Mouse (Mus musculus): ENCODE measurements around the gene Ranbp10. TPM values are rescaled to one million over a fixed set of nuclear protein-coding genes. Genes with fewer than 3 reads are reported as not detected.
A peak's percentile ranks its signal among the peaks of the same experiment; 100 is the strongest.

The Ranbp10 gene
- polyA plus RNA-seq, 1 experiment from 2014 or later: 8.3 TPM

- WGBS: 88% methylated on average over 7 of the region's 7 CpGs
- peaks cover 17% of the 10 kb centered on the region for H3K4me1 ChIP-seq (ENCODE audit: control insufficient read depth, insufficient read depth, low read length)
- H3K4me3 ChIP-seq (ENCODE audit: low read length): no peak overlapping the region
- H3K4me2 ChIP-seq (ENCODE audit: low read depth, low read length): no peak overlapping the region
- H3K9ac ChIP-seq (ENCODE audit: low read length): no peak overlapping the region
- peaks cover 7% of the 10 kb centered on the region for H3K36me3 ChIP-seq (ENCODE audit: control insufficient read depth, insufficient read depth)
- no peak overlapping the region for H3K27ac ChIP-seq (ENCODE audit: low read length)
- no peaks in the 10 kb centered on the region for H3K9me3 ChIP-seq (replicated peaks; ENCODE audit: control insufficient read depth, low read length)
- no peak for ATAC-seq (replicated peaks; ENCODE audit: extremely low read depth, insufficient read depth, low FRiP score)
- no peaks in the 10 kb centered on the region for H3K27me3 ChIP-seq (ENCODE audit: control insufficient read depth, insufficient read depth, low read length)
These were observed 22.4 kb downstream of the Ranbp10 start for GRCm38 (mm10) chr8:105804797-105805196.

GRCm38 (mm10) chr8:105801153-105801904, 25.8 kb downstream of the Ranbp10 start:
- no peaks in the 10 kb centered on the region for H3K9me3 ChIP-seq (replicated peaks; ENCODE audit: control insufficient read depth, low read length)
- no peaks in the 10 kb centered on the region for H3K27me3 ChIP-seq (ENCODE audit: control insufficient read depth, insufficient read depth, low read length)
- no peak overlapping the region for H3K4me3 ChIP-seq (ENCODE audit: low read length)
- H3K36me3 ChIP-seq (ENCODE audit: control insufficient read depth, insufficient read depth): peaks cover 7% of the 10 kb centered on the region
- no peak overlapping the region for H3K9ac ChIP-seq (ENCODE audit: low read length)
- H3K4me2 ChIP-seq (ENCODE audit: low read depth, low read length): no peak overlapping the region
- H3K27ac ChIP-seq (ENCODE audit: low read length): no peak overlapping the region
- peaks cover 17% of the 10 kb centered on the region for H3K4me1 ChIP-seq (ENCODE audit: control insufficient read depth, insufficient read depth, low read length)
- no peak for ATAC-seq (replicated peaks; ENCODE audit: extremely low read depth, insufficient read depth, low FRiP score)
- 84% methylated on average over 6 of the region's 6 CpGs for WGBS

- 22% methylated on average over 8 of the region's 8 CpGs for WGBS
- H3K4me1 ChIP-seq (ENCODE audit: control insufficient read depth, insufficient read depth, low read length): peaks cover 17% of the 10 kb centered on the region
- H3K9ac ChIP-seq (ENCODE audit: low read length): no peak overlapping the region
- peak overlapping the region; percentile 27 for H3K4me2 ChIP-seq (ENCODE audit: low read depth, low read length)
- ATAC-seq (replicated peaks; ENCODE audit: extremely low read depth, insufficient read depth, low FRiP score): peak; percentile 86
- no peaks in the 10 kb centered on the region for H3K9me3 ChIP-seq (replicated peaks; ENCODE audit: control insufficient read depth, low read length)
- no peak overlapping the region for H3K4me3 ChIP-seq (ENCODE audit: low read length)
- H3K27ac ChIP-seq (ENCODE audit: low read length): peak overlapping the region; percentile 63
- no peaks in the 10 kb centered on the region for H3K36me3 ChIP-seq (ENCODE audit: control insufficient read depth, insufficient read depth)
- no peaks in the 10 kb centered on the region for H3K27me3 ChIP-seq (ENCODE audit: control insufficient read depth, insufficient read depth, low read length)
These were observed 27.9 kb downstream of the Ranbp10 start for GRCm38 (mm10) chr8:105799091-105799812.

GRCm38 (mm10) chr8:105798408-105798807, 28.7 kb downstream of the Ranbp10 start:
- Histone ChIP-seq H3K4me2 (ENCODE audit: low read depth, low read length) (no peak overlapping the region), H3K36me3 (ENCODE audit: control insufficient read depth, insufficient read depth) (no peaks in the 10 kb centered on the region), H3K9me3 (replicated peaks; ENCODE audit: control insufficient read depth, low read length) (no peaks in the 10 kb centered on the region), H3K27me3 (ENCODE audit: control insufficient read depth, insufficient read depth, low read length) (no peaks in the 10 kb centered on the region), H3K4me3 (ENCODE audit: low read length) (no peak overlapping the region), H3K4me1 (ENCODE audit: control insufficient read depth, insufficient read depth, low read length) (peaks cover 17% of the 10 kb centered on the region), H3K27ac (ENCODE audit: low read length) (peak overlapping the region; percentile 63), H3K9ac (ENCODE audit: low read length) (no peak overlapping the region)
- WGBS: 90% methylated on average over 5 of the region's 5 CpGs
- no peak for ATAC-seq (replicated peaks; ENCODE audit: extremely low read depth, insufficient read depth, low FRiP score)

GRCm38 (mm10) chr8:105795785-105796184, 31.4 kb downstream of the Ranbp10 start:
- ATAC-seq (replicated peaks; ENCODE audit: extremely low read depth, insufficient read depth, low FRiP score): no peak
- Histone ChIP-seq H3K4me1 (ENCODE audit: control insufficient read depth, insufficient read depth, low read length) (peaks cover 17% of the 10 kb centered on the region), H3K9me3 (replicated peaks; ENCODE audit: control insufficient read depth, low read length) (no peaks in the 10 kb centered on the region), H3K4me3 (ENCODE audit: low read length) (no peak overlapping the region), H3K4me2 (ENCODE audit: low read depth, low read length) (no peak overlapping the region), H3K9ac (ENCODE audit: low read length) (no peak overlapping the region), H3K36me3 (ENCODE audit: control insufficient read depth, insufficient read depth) (no peaks in the 10 kb centered on the region), H3K27ac (ENCODE audit: low read length) (no peak overlapping the region), H3K27me3 (ENCODE audit: control insufficient read depth, insufficient read depth, low read length) (no peaks in the 10 kb centered on the region)
- WGBS: 84% methylated on average over 1 of the region's 1 CpGs

GRCm38 (mm10) chr8:105794009-105794598, 33.0 kb downstream of the Ranbp10 start:
- Histone ChIP-seq H3K36me3 (ENCODE audit: control insufficient read depth, insufficient read depth) (no peaks in the 10 kb centered on the region), H3K9me3 (replicated peaks; ENCODE audit: control insufficient read depth, low read length) (no peaks in the 10 kb centered on the region), H3K4me1 (ENCODE audit: control insufficient read depth, insufficient read depth, low read length) (peaks cover 6% of the 10 kb centered on the region), H3K9ac (ENCODE audit: low read length) (no peak overlapping the region), H3K27ac (ENCODE audit: low read length) (no peak overlapping the region), H3K27me3 (ENCODE audit: control insufficient read depth, insufficient read depth, low read length) (no peaks in the 10 kb centered on the region), H3K4me3 (ENCODE audit: low read length) (no peak overlapping the region), H3K4me2 (ENCODE audit: low read depth, low read length) (no peak overlapping the region)
- no peak for ATAC-seq (replicated peaks; ENCODE audit: extremely low read depth, insufficient read depth, low FRiP score)
- WGBS: 73% methylated on average over 3 of the region's 3 CpGs

- ATAC-seq (replicated peaks; ENCODE audit: extremely low read depth, insufficient read depth, low FRiP score): no peak
- no peak overlapping the region for H3K9ac ChIP-seq (ENCODE audit: low read length)
- no peak overlapping the region for H3K4me2 ChIP-seq (ENCODE audit: low read depth, low read length)
- H3K36me3 ChIP-seq (ENCODE audit: control insufficient read depth, insufficient read depth): no peaks in the 10 kb centered on the region
- H3K9me3 ChIP-seq (replicated peaks; ENCODE audit: control insufficient read depth, low read length): no peaks in the 10 kb centered on the region
- no peak overlapping the region for H3K4me3 ChIP-seq (ENCODE audit: low read length)
- H3K27ac ChIP-seq (ENCODE audit: low read length): no peak overlapping the region
- H3K4me1 ChIP-seq (ENCODE audit: control insufficient read depth, insufficient read depth, low read length): no peaks in the 10 kb centered on the region
- 90% methylated on average over 1 of the region's 1 CpGs for WGBS
- no peaks in the 10 kb centered on the region for H3K27me3 ChIP-seq (ENCODE audit: control insufficient read depth, insufficient read depth, low read length)
These were observed 33.8 kb downstream of the Ranbp10 start for GRCm38 (mm10) chr8:105793331-105793730.

- H3K4me3 ChIP-seq (ENCODE audit: low read length): no peak overlapping the region
- H3K27me3 ChIP-seq (ENCODE audit: control insufficient read depth, insufficient read depth, low read length): no peaks in the 10 kb centered on the region
- no peak overlapping the region for H3K9ac ChIP-seq (ENCODE audit: low read length)
- peaks cover 8% of the 10 kb centered on the region; the same call in 1 of the 2 replicates for H3K36me3 ChIP-seq (ENCODE audit: control insufficient read depth, insufficient read depth)
- no peak for ATAC-seq (replicated peaks; ENCODE audit: extremely low read depth, insufficient read depth, low FRiP score)
- no peak overlapping the region for H3K27ac ChIP-seq (ENCODE audit: low read length)
- no peaks in the 10 kb centered on the region for H3K4me1 ChIP-seq (ENCODE audit: control insufficient read depth, insufficient read depth, low read length)
- no peaks in the 10 kb centered on the region for H3K9me3 ChIP-seq (replicated peaks; ENCODE audit: control insufficient read depth, low read length)
- H3K4me2 ChIP-seq (ENCODE audit: low read depth, low read length): no peak overlapping the region
These were observed 37.5 kb downstream of the Ranbp10 start for GRCm38 (mm10) chr8:105789626-105790025.

- ATAC-seq (replicated peaks; ENCODE audit: extremely low read depth, insufficient read depth, low FRiP score): peak; percentile 72
- Histone ChIP-seq H3K9me3 (replicated peaks; ENCODE audit: control insufficient read depth, low read length) (no peaks in the 10 kb centered on the region), H3K9ac (ENCODE audit: low read length) (no peak overlapping the region), H3K4me2 (ENCODE audit: low read depth, low read length) (no peak overlapping the region), H3K27me3 (ENCODE audit: control insufficient read depth, insufficient read depth, low read length) (no peaks in the 10 kb centered on the region), H3K36me3 (ENCODE audit: control insufficient read depth, insufficient read depth) (peaks cover 9% of the 10 kb centered on the region; the same call in 1 of the 2 replicates), H3K4me1 (ENCODE audit: control insufficient read depth, insufficient read depth, low read length) (no peaks in the 10 kb centered on the region), H3K4me3 (ENCODE audit: low read length) (no peak overlapping the region), H3K27ac (ENCODE audit: low read length) (peak overlapping the region; percentile 25)
- WGBS: 49% methylated on average over 4 of the region's 4 CpGs
These were observed 38.2 kb downstream of the Ranbp10 start for GRCm38 (mm10) chr8:105788927-105789326.
